Mouse (Mus musculus) ES-E14 (cell line): ENCODE measurements around the gene Dapk2.

Experiments used
- HCFC1 ChIP-seq: IDR thresholded peaks from 2 replicates; pipeline ENCODE4 v1.6.1; 2012; ENCODE audit warnings: low read length, inconsistent platforms, borderline replicate concordance; ENCODE audit not compliant: insufficient read depth
- MAFK ChIP-seq: IDR thresholded peaks from 2 replicates; pipeline ENCODE4 v1.6.1; 2014; ENCODE audit warnings: mild to moderate bottlenecking, low read depth, low read length, inconsistent platforms; ENCODE audit not compliant: insufficient read depth
- ZNF384 ChIP-seq: IDR thresholded peaks from 2 replicates; pipeline ENCODE4 v1.6.1; 2012; ENCODE audit warnings: low read depth, low read length, inconsistent platforms

- no peak for TF ChIP-seq HCFC1
- TF ChIP-seq ZNF384 = no peak
- TF ChIP-seq MAFK = no peak
Measured at GRCm38 (mm10) chr9:66168233-66168632, 10.2 kb downstream of the Dapk2 start.
